Mouse (Mus musculus) lung, adult 2 months (tissue): Measurements from ENCODE around the gene Fnbp4. TPM values are rescaled to one million over a fixed set of nuclear protein-coding genes. Genes with fewer than 3 reads are reported as not detected.
A peak's percentile ranks its signal among the peaks of the same experiment; 100 is the strongest.

Experiments used
- DNase-seq: peaks from one replicate; pipeline ENCODE4 v3.0.0; 2022
- H3K4me1 ChIP-seq: fragments of 200-500 bp; 2 replicates; pipeline ENCODE4 v1.6.1; 2011; ENCODE audit warnings: low read length; ENCODE audit not compliant: control insufficient read depth, insufficient read depth
- H3K4me3 ChIP-seq: fragments of 200-500 bp; replicated peaks from 2 replicates; pipeline ENCODE3; 2011; ENCODE audit warnings: low read depth, mild to moderate bottlenecking, control low read depth, low read length; ENCODE audit errors: extremely low read depth
- CTCF ChIP-seq: fragments of 200-500 bp; IDR thresholded peaks from 2 replicates; pipeline ENCODE4 v1.5.1; 2011; ENCODE audit warnings: mild to moderate bottlenecking, low read length, control low read depth; ENCODE audit not compliant: insufficient read depth
- POLR2A ChIP-seq: fragments of 200-500 bp; IDR thresholded peaks from 2 replicates; pipeline ENCODE4 v1.6.1; 2011; ENCODE audit warnings: low read depth, mild to moderate bottlenecking, control low read depth, low read length, borderline replicate concordance; ENCODE audit errors: extremely low read depth
- WGBS: fragments of 180-500 bp; shearing (Covaris S2); methylation state at CpG from one replicate; pipeline ENCODE4 v1.1.7; 2018; 5-methylcytosine and 5-hydroxymethylcytosine counted together
- polyA plus RNA-seq: library from polyadenylated mRNA; depleted of rRNA; stranded (reverse); fragments of >200 nt; gene quantifications from 2 replicates; pipeline ENCODE4 v1.2.3, GENCODE M21; 2012

Fnbp4 gene
- polyA plus RNA-seq, 1 experiment: 43.3 TPM

DNA sequence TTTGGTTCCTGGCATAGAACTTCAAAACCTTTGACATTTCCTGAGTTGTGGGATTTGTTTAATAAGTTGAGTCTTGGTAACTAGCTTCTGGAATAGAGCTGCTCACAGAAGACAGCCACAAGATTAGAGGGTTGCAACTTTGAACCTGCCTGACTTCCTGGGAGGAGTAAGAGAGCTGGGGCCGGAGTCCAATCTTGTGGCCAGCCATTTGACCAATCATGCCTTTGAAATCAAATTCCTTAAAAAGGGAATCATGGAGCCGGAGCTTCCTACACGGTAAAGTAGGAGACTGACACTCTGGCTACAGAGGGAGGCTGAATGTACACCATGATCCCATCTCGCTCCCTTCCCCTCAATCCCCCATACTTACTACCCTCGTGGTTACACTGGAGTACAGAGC is 5.2 kb upstream of the Fnbp4 start:
- WGBS: 88% methylated on average over 5 of the region's 5 CpGs
- TF ChIP-seq CTCF (no peak), POLR2A (no peak)
- H3K4me1 ChIP-seq: no peaks in the 10 kb centered on the region; the same call in 1 of the 2 replicates
- no peak for DNase-seq
- no peak overlapping the region for H3K4me3 ChIP-seq

DNA sequence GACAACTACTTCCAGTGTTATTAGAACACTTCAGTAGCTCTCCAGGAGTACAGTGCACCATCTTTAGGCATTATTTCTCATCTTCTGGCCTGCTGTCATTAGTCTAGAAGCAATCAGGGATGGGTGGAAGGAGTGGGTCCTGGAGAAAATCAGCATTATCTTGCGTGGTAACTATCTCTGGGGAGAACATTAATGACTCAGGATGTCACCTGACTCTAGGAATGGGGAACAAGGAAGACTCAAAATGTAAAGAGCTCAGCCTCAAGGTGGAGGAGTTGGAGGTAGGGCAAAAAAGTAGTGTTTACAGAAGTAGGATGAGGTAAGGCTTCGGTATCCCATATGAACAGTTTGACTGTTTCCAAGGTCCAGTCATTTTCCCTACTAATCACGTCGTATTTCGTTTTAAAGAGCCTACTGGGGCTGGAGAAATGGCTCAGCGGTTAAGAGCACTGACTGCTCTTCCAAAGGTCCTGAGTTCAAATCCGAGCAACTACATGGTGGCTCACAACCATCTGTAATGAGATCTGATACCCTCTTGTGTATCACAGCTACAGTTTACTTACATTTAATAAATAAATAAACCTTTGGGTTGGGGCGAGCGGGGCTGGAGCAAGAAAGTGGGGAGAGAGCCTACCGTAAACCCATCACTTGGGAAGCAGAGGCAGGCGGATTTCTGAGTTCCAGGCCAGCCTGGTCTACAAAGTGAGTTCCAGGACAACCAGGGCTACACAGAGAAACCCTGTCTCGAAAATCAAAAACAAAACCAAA is 701 bp upstream of the Fnbp4 start:
- TF ChIP-seq POLR2A (no peak), CTCF (no peak)
- DNase-seq: peak; percentile 12
- 55% methylated on average over 12 of the region's 12 CpGs for WGBS
- Histone ChIP-seq H3K4me1 (peaks cover 5% of the 10 kb centered on the region), H3K4me3 (peak overlapping the region; percentile 51)

DNA sequence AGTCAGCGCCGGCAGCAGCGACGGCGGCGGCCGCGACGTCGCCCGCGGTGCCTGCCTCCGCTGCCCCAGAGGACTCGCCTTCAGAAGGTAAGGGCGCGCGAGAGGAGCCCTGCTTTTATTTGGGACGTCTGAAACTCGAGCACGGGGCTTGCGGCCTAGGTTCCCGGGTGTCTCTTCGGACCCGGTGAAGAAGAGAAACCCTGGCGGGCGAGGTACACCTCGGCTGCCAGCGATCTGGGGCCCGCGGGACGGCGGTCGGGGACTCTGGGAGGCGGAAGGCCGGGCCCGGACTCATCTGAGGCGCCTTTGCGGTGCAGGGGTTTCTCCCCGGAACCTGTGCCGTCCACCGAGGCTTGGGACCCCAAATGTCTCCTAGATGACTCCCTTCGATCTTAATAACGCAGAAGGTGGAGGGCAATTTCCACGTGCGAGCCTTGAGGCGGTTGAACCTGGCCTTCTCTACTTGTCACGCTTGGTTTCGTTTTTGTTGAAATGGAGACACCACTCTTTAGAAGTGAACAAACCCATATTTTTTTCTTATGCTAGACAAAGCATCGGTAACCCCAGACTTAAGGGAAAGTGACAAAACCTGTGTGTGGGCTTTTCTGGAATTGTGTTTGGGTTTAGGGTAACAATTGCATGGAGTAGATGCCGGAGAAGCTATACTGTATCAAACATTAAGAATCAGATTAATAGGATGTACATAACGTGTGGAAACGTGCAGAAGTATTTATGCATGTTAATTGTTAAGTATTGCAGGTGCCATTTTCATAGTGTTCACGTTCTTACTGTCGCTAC is 769 bp downstream of the Fnbp4 start:
- TF ChIP-seq CTCF (no peak), POLR2A (no peak)
- DNase-seq: no peak
- WGBS: under 1% methylated on average over 54 of the region's 54 CpGs

DNA sequence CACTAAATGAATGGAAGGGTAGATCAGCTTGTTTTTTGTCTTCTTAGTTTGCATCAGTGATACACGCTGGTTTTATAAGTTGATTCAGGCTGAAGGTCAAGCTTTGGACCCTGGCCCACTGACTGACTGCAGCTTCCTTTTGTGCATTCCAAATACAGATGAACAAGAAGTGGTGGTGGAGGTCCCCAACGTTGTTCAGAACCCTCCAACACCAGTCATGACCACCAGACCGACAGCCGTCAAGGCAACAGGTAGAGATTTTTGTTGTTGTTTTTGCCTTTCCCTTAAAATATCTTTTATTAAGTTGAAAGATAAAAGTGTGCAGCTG is 1.3 kb downstream of the Fnbp4 start:
- TF ChIP-seq POLR2A (no peak), CTCF (no peak)
- no peak for DNase-seq
- 8% methylated on average over 4 of the region's 4 CpGs for WGBS
- Histone ChIP-seq H3K4me3 (peak overlapping the region; percentile 100), H3K4me1 (peaks cover 12% of the 10 kb centered on the region)

More for the DNA sequence above, 769 bp downstream of the Fnbp4 start:
- Histone ChIP-seq H3K4me3 (peak overlapping the region; percentile 100), H3K4me1 (peaks cover 12% of the 10 kb centered on the region)

DNA sequence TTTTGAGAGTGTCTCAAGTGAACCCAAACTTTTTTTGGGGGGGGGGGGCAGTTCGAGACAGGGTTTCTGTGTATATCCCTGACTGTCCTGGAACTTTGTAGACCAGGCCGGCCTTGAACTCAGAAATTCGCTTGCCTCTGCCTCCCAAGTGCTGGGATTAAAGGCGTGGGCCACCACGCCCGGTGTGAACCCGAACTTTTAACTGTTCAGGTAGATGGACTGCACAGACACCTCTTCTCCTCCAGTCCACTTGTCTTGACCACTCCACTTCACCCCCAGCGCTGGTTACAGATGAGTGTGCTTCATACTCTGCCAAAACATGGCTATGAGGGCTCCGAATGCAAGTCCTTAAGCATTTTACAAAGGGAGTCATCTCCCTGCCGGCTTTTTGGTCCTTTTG is 2.0 kb downstream of the Fnbp4 start:
- TF ChIP-seq CTCF (no peak), POLR2A (no peak)

DNA sequence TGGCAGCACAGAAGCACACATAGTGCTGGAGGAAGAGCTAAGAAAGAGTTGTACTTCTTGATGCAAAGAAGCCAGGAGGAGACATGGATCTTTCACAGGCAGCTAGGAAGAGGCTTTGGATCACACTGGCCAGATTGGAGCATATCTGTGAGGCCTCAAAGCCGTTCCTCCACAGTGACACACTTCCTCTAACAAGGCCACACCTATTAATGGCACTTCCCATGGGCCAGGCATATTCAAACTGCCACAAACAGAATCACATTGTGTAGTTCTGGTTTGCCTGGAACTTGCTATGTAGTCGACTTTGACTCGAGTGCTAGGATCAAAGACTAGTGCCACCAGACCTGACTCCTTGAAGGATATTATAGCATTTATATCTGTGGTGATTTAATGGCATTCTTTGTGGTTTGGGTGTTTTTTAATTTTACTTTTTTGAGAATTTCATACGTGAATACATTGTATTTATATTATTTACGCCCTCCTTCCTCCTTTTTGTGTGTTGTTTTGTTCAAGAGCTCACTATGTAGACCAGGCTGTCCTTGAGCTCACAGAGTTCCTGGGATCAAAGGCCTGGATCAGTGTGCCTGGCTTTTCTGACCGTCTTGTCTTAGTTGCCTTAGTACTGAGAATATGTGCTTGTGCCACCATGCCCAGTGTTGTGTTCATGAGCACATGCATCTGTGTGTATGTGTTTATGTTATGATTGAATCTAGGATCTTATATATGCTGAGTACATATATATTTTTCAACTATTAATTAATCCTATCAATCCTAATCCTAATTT is 4.7 kb downstream of the Fnbp4 start:
- Histone ChIP-seq H3K4me1 (peaks cover 12% of the 10 kb centered on the region), H3K4me3 (no peak overlapping the region)
- no peak for DNase-seq
- 53% methylated on average over 6 of the region's 6 CpGs for WGBS
- TF ChIP-seq POLR2A (no peak), CTCF (no peak)

More for the DNA sequence above, 2.0 kb downstream of the Fnbp4 start:
- no peak for DNase-seq
- WGBS: 83% methylated on average over 10 of the region's 10 CpGs
- Histone ChIP-seq H3K4me1 (peaks cover 12% of the 10 kb centered on the region), H3K4me3 (no peak overlapping the region)

DNA sequence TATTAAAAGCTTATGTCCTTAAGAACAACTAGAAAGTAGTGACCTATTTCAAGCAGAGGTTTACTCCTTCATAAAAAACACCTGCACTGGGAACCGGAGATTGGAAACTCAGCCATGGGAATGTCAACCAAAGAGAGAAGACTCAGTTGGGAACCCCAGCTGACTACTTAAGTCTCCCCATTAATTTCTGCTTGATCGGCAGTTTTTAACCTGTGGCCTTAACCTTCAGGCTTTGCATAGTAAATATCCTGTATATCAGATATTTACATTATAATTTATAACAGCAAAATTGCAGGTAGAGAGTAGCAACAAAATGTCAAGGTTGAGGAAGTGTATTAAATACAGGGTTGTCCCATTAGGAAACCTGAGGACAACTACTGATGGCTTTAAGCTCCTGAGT is 8.4 kb downstream of the Fnbp4 start:
- Histone ChIP-seq H3K4me3 (no peak overlapping the region), H3K4me1 (peaks cover 10% of the 10 kb centered on the region)
- 84% methylated on average over 2 of the region's 2 CpGs for WGBS
- TF ChIP-seq POLR2A: no peak
- TF ChIP-seq CTCF: no peak
- no peak for DNase-seq

DNA sequence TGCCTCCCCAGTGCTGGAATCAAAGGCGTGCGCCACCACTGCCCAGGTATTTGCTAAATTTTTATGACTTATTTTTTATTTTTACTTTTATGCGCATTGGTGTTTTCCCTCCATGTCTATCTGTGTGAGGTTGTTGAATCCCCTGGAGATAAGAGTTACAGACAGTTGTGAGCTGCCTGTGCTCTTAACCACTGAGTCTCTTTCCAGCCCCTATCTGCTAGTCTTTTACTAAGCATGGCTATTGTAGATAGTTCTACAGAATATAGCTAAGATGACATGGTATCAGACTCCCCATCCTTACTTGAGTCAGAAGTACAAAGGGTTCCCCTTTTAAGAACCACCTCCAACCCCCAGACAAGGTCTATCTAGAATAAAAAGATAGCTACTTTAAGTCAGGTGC is 9.0 kb downstream of the Fnbp4 start:
- 98% methylated on average over 3 of the region's 3 CpGs for WGBS
- Histone ChIP-seq H3K4me1 (peaks cover 8% of the 10 kb centered on the region), H3K4me3 (no peak overlapping the region)
- DNase-seq: no peak
- TF ChIP-seq CTCF: no peak
- no peak for TF ChIP-seq POLR2A

DNA sequence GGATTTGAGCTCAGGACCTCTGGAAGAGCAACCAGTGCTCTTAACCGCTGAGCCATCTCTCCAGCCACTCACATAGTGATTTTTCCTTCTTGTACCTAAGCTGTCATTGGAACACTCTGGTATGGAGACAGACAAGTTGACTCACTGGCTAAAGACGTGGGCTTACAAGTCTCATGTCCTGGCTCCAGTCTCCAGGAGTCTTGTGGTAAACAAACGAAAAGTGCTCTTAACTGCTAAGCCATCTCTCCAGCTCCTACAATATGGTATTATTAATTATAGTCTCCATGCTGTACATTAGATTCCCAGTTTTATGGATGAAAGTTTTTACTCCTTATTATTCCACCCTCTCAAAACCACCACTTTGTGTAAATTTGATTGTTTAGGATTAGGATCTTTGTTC is 20.0 kb downstream of the Fnbp4 start:
- no peak overlapping the region for H3K4me3 ChIP-seq
- no peak for DNase-seq
- WGBS: 85% methylated on average over 3 of the region's 3 CpGs
- no peak for TF ChIP-seq CTCF
- no peak for TF ChIP-seq POLR2A
- H3K4me1 ChIP-seq: no peaks in the 10 kb centered on the region
